Mouse (Mus musculus) layer of hippocampus, adult 8-10 months (tissue): Measurements from ENCODE around the gene Arid4a. TPM values are rescaled to one million over a fixed set of nuclear protein-coding genes. Genes with fewer than 3 reads are reported as not detected.
"Not testable (repeated sequence)": the region's sequence is repeated elsewhere in the genome, so short reads cannot be mapped to it uniquely, and the experiment has no call there.

ENCODE experiments used
- DNase-seq, 2 experiments: peaks; one replicate each; pipeline ENCODE4 v3.0.0; 2022; ENCODE audit warnings: low spot score in 2 of 2
- total RNA-seq, 4 experiments: library from RNA; stranded (reverse); gene quantifications; 2 replicates each; pipeline ENCODE4 v1.2.4; 2022

Arid4a gene
- total RNA-seq, 4 experiments from 2014 or later = 31.8 to 40.3 (median 35.7) TPM

DNA sequence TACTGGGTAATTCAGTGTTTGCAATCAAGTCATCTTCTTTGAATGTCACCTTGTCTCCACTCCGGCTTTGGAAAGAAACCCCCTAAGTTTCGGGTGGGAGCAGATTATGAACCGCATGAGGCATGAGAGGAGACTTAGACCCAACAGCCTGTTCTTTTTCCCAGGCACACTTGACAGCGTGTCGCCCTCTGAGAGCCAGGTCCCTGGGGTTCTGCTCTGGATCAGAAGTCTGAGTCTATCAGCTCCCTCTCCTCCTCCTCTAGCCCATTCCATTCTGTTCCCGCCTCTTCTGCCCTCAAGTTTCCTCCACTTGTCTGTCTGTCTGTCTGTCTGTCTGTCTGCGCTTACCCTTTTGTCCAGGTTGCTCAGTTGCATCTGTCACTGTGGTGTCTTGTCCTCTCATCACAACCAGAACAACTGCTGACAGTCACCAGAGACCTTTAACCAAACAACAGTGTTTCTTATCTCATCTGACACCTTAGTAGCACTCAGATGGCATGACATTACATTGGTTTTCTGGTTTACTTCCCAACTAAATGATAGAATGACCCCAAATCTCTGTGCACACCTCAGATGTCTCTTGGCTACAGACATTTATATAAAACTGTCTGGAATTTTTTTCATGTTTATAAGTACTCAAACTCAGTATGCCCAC lies 36.7 kb downstream of the Arid4a start:
- DNase-seq = no peak

DNA sequence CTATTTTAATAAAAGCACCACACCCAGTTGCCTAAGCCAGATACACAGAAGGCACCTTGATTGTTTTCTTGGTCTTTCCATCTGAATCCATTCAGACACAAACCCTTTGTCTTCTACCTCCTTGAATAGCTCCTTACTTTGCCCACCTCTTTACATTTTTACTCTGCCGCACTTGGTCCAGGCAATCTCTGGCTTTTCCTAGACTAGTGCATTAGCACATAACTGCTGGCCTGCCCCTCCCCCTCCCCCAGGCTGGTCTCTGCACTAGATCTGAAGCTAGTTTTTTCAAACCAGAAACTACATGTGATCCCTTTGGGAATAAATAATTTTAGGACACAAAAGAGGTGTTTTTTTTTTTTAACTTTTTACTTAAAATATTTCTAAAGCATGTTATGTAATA lies 37.2 kb downstream of the Arid4a start:
- DNase-seq = no peak

DNA sequence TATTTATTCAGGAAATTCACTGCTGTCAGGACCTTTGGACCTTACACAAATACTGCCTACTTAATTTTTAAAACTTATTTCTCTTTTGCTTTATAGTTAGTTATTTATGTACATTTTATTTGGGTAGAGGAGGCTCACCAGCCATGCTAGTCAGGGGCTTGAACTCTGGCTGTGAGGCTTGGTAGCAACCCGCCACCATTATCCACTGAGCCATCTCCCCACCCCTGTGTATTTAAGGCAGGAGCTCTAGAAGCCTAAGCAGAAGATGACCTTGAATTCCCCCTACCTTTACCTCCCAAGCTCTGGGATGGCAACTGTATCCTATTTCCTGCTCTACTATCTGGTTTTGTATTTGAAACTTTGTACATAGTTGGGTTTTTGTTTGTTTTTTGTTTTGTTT lies 37.7 kb downstream of the Arid4a start:
- DNase-seq = no peak

DNA sequence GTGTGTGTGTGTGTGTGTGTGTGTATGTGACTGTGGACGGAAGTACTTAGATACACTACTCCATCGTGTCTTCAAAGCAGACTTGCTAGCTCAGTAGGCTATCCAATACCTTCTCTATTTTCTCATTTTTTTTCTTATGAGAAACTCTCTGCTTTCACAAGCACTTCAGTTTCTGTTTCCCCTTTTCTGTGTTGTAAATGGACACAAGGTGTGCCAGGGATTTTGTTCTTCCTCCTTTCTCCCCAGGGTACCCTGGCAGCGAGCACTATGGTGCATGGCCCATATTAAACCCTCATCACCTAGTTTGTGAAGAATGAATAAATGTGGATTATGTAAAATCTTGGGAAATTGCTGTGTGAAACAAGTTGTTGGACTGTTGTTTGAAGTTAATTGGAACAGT lies 39.7 kb downstream of the Arid4a start:
- DNase-seq = no peak

DNA sequence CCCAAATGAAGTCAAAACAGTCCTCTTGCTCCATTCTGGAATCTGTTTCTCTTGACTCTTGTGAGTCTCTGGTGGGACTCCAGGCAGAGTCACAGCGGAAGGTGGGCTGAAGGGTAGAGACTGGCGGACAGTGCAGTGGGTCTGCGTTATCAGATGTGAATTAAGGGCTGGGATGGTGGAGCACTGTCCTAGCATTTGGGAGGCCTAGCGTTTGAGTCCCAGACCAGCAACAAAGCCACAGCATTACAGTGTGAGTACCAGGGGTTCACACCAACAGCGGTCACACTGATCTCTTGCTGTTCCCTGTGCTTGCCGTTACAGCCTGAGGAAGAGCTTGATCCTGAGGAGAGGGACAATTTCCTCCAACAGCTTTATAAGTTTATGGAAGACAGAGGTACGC lies 44.0 kb downstream of the Arid4a start:
- DNase-seq = no peak

DNA sequence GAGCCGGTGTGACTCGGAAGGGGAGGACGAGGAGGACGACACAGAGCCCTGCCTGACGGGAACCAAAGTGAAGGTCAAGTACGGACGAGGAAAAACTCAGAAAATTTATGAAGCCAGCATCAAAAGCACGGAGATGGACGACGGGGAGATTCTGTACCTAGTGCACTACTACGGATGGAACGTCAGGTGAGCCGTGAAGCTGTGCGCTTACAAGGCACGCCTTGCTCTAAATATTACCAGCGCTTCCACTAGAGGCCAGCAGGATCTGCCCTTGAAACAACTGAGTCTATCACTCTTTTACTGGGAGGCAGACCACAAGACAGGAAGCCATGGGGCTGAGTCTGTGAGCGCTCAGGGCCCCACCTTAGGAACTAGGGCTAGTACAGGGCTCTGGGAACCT lies 54.1 kb downstream of the Arid4a start:
- DNase-seq = no peak

DNA sequence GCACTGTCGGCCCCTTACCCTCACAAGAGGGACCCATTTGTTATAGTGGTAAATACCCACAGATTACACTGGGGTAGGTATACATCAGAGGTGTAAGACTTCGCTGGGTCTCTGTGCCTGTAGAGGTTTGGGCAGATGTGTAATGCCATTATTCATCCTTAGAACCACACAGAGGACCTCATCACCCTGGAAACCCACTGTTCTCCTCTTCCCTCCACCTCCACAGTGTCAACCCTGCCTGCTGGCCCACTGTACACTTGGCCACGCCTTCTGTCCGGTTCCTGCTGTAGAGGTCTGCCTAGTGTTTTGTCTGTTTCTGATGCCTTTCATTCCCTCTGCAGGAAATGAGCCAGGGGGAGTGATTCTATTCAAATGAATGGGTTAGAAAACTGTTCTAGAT lies 56.3 kb downstream of the Arid4a start:
- DNase-seq = no peak

DNA sequence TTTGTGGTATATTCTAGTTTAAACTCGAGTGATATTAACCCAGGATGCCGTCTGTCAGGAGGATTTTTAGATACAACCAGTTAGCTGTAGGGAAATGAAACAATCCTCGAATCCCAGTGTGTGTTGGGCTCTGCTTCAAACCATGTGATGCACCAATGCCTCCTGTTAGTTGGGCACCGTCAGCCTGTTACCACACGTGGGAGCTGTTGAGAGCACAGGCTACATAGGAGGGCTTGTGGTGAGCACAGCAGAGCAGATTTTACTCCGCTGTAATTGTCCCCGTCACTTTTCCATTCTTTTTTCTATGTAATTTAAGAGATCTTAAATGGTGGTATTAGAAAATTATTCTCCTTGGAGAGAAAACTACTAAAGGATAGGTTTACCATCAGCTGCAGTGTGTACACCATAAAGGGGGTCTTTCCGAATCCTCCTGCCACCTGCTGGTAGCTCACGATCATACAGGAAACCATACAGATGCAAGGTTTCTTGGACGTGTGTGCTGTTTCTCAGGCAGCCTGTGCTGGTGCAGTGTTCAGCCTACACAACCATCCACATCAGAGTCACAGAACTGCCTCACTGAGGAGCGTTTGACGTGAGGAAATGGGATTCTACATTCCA lies 57.4 kb downstream of the Arid4a start:
- peak; percentile 42 to 45 for DNase-seq

DNA sequence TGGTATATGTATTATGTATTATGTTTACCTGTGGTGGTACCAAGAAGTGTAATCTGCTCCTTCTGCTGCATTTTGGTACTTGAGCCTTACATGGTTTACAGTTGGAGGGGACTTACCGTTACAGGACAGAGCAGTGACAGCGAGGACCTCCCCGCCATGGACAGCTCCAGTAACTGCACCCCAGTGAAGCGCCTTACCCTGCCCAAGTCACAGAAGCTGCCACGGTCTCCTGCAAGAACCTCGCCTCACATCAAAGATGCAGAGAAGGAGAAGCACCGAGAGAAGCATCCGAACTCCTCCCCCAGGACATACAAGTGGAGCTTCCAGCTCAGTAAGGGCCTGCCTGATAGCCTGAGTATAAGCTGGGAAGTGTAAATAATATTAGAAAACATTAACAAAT lies 70.5 kb downstream of the Arid4a start:
- no peak for DNase-seq

DNA sequence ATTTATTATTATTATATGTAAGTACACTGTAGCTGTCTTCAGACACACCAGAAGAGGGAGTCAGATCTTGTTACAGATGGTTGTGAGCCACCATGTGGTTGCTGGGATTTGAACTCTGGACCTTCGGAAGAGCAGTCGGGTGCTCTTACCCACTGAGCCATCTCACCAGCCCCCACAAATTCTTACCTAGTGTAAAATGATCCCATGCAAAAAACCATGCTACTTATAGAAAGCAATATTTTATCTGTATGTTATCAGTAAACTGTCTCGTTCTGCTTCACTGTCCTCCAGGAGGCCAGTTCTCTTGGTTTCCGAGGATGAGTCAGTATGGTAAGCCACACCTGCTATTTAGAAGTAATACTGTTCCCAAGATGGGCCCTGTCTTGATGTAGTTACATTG lies 88.5 kb downstream of the Arid4a start:
- DNase-seq = not testable (repeated sequence)

DNA sequence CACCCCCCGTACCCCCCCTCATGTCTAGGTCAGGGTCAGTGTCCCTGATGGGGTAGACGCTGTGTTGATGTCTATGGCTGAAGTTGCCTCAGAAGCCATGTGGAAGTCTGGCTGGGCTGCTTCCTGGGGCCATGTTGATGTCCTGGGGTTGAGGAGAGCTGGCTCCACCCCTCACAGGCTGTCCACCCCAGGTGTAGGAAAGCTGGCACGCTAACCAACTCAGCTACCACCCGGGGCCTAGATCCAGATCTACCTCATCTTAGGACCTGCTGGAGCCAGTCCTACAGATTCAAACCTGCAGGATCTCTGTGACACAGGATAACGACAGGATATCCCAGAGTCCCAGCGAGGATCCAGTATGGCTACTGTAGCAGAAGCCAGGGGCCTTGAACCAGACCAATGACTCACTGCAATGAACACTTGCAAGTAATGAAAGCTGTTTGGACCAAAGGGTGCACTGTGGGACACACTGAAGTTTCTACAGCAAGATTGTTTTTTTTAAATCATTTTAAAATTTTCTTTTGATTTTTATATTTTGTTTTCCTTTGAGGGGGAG lies 91.5 kb downstream of the Arid4a start:
- peak in 1 of 2 experiments; percentile 1 for DNase-seq

DNA sequence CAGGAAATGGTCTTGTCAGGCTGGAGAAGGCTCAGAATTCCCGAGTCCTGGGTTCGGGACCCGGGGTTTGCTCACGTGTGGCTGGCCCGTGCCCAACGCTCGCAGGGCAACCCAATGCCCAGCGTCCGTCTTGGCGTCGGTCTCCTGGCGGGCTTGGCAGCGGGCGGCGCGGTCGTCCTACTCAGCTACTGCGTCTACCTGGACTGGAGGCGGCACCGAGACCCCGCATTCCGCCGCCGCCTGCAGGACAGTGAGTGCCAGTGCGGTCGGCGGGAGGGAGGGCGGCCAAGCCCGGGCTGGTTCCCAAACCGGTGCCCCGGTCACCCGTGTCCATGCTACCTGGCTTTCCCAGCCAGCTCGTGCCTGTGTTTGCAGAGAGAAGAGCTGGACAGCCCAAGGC lies 95.5 kb downstream of the Arid4a start, which contains the start of gene Tomm20l:
Tomm20l (plus strand) TSS at position 98 of the 400 bp plus-strand sequence.
- DNase-seq = no peak

DNA sequence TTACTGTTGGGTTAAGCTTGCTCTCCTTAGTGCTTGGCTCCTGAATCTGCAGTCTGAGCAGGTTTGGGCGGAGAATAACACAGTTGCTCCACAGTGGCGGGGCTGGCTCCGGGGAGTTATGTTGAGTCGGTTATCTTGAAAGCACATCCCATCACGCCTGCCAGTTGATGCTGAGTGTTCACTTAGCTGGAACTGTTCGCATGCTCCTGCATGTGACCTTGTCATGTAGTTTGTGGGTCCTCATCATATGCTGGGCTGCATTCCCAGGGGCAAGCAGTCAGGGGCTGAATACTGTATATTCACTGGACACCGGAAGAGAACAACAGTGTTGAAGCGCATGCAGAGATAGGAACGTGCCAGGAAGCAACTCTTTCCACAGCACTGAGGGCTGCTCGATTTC lies 97.3 kb downstream of the Arid4a start:
- no peak for DNase-seq

DNA sequence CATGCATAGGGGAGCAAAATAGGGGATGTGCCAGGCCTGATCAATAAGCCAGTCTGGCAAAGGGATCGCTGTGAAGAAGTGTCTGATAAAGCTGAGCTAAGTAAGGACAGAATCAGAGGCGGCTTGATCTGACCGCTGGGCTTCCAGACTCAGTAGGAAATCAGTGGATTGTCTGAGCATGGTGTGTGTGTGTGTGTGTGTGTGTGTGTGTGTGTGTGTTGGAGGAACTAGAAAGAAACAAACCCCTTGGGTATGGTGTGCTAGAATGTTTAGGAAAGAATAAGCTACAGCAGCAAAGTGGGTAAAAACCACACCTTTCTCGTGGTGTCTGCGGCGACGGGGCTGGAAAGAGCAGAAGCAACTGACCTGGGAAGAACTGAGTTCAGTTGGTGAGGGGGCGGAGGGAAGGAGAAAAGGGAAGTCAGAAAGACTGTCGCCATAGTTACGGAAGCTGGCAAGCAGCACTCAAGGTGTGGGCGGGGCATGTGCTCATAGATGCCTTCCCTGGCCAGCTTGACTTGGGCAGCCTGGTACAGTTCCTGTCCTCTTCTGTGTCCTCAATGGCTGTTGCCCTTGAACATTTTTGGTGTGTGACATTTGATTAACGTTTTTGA lies 98.0 kb downstream of the Arid4a start:
- DNase-seq = peak; percentile 53 to 56

DNA sequence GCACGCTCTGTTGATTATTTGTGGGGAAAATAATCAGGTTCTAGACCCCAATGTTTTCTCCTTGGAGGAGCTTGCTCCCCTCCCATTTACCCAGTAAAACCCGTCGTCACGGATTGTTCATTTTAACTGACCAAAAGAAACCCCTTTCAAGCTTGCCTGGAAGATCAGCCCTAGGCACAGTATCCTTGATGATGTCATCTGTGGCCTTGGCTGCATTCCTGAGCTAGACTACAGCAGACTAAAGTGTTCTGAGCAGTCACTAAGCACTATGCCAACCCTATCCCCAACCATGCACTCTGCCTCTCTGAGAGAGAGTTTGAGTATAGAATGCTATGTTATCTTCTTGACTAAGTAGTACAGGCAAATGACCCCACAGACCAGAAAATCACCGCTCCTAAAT lies 100.6 kb downstream of the Arid4a start:
- no peak for DNase-seq

DNA sequence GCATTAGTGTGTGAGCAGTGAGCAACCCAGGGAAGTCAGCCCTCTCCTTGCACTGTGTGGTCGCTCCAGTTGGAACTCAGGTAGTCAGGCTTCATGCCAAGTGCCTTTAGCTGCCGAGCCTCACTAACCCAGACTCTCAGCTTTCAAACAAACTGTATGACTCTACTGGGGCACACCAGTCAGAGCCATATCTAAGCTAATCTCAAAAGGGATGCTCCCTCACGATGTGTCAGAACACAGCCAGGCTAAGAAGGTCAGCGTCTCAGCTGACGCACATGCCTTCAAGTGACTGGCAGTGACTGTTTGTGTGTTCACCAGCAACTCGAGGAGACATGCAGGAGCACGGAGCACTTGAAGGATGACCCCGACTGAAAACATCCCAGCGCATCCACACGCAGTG lies 106.9 kb downstream of the Arid4a start:
- no peak for DNase-seq

DNA sequence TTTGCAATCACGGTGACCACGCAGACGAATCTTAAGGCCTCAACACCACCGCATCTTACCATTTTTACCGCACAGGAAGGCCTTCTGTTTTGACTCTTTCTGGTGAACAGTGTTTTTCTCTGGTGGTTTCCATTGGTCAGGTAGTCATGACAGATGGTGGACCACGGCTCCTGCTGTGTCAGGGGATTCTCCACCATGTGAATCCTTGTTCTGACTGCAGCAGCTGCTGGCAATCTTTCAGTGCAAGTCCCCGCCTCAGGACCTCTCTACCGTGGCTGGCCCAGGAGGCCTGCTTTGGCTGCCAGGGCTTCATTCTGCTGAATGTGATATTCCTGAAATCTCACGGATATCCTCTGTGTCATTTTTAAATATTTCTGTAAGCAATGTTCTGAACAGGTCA lies 107.5 kb downstream of the Arid4a start:
- DNase-seq = no peak

DNA sequence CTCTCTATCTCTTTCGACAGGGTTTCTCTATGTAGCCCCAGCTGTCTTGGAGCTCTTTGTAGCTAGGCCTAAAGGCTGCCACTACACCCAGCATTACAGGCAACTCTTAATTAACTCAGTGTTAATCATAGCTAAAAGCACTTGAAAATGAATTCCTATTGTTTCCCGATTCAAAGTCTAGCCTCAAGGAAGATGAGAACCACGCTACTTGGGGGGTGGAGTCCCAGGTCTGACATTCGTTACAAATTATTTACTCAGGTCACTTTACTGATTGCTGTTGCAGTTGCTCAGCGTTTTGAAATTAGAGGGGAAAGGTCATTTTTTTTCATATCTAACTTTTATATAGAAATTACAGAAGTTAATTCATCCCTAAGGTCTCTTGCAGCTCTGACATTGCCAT lies 119.8 kb downstream of the Arid4a start:
- no peak for DNase-seq

DNA sequence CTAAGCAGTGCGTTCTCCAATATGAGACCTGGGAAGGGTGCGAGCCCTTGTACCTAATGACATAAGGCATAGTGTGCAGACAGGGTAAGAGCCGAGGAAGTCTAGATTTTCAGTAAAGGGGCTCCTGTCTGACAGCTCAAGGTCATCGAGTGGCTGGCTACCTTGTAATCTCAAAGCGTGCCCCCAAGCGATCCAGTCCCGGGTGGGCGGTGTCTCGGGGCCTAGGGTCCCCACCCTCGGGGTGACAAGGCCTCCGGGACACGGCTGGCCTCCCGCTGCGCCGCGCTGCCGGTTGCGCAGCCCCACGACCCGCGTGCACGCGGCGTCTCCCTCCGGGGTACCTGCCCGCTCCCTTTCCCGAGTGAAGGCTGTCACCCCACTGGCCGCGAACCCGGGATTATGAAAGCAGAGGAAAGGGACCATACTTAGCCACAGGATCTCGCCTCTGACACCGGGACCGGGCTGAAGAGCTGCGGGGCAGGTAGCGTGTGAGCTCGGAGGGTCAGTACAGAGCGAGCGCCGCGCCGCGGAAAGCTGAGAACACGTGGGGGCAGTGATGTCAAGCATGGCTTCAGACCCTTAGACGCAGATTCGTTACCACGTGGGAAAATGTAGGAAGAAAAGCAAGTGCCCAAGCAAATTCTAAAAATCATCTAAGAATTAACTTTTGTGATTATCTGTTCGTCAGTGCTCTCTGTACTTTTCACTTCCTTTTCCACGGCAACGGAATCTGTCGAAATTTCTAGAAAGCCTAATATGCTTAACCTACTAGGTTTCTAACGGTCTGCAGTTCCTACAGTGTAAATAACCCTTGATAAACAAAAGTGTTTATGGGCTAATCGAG lies 120.6 kb downstream of the Arid4a start, which contains the start of the genes Timm9 and 2700049A03Rik:
Timm9 (minus strand) TSS at position 555 of the 844 bp plus-strand sequence.
2700049A03Rik (plus strand) TSS at position 719 of the 844 bp plus-strand sequence.
- peak; percentile 60 to 75 for DNase-seq

DNA sequence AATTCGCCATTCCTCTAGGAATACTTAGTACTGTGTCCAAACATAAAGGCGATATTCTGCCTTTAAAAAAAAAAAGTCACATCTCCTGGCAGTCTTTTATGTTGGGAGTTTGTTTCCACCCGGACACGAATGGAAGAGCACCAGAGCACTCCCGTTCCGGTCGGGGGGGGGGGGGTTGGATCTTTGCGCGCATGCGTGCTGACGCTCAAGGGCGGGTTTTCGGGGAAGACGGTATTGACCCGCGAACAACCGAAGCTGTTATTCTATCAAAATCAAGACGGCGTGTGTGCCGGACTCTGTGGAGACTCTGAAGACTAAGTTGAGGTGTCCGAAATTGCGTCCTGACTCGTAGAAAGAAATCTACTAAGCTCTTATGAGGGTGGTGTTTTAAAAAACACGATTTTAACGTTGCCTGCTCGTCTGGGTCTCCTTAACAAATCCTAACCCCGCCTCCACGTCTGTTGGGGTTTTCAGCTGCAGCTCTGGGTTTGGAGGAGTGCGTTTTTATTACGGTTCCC lies 121.2 kb downstream of the Arid4a start:
- DNase-seq = peak; percentile 57 to 74

DNA sequence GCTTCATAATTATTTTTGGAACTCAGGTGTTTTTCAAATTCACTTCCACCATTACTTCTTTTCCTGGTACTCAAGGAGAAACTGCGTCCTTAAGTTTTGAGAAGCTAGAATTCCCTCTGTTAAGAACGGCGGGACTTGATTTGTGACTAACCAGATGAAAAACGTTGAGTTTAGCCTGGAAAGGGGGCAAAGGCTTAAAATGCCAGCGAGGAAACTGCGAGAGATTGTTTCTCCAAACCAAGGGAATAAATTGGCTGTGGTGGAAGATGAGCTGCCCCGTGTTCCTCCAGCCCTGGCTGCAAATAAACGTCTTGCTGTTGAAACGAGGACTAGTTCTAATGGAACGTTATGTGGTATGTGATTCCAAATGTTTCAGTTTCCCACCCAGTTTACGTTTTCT lies 121.9 kb downstream of the Arid4a start:
- no peak for DNase-seq
